Mouse (Mus musculus) myocyte (in vitro differentiated cells): ENCODE measurements at regions not wholly inside any gene's neighbourhood (a gene's known extent, or its start where the extent isn't known, plus 50 kb on each side); places are given as distances from the start of the nearest gene placed in this dataset.
"Not testable (repeated sequence)": the region's sequence is repeated elsewhere in the genome, so short reads cannot be mapped to it uniquely, and the experiment has no call there.

Experiments used
- H3K27me3 ChIP-seq: one replicate; pipeline ENCODE4 v1.6.1; 2011; ENCODE audit not compliant: control insufficient read depth, insufficient read depth, insufficient read length
- H3K36me3 ChIP-seq: one replicate; pipeline ENCODE4 v1.6.1; 2011; ENCODE audit not compliant: control insufficient read depth, insufficient read depth
- H3K4me2 ChIP-seq: one replicate; pipeline ENCODE4 v1.6.1; 2011; ENCODE audit warnings: low read depth, control low read depth
- H3K4me3 ChIP-seq: one replicate; pipeline ENCODE4 v1.5.1; 2011; ENCODE audit warnings: mild to moderate bottlenecking, control low read depth, moderate library complexity
- H3K79me2 ChIP-seq: one replicate; pipeline ENCODE4 v1.6.1; 2011; ENCODE audit not compliant: control insufficient read depth, insufficient read depth
- H3ac ChIP-seq: one replicate; pipeline ENCODE4 v1.6.1; 2011; ENCODE audit not compliant: control insufficient read depth, insufficient read length
- CEBPB ChIP-seq: IDR thresholded peaks from 2 replicates; pipeline ENCODE4 v1.6.1; 2011; ENCODE audit warnings: mild to moderate bottlenecking, moderate library complexity; ENCODE audit not compliant: poor library complexity, insufficient read depth, severe bottlenecking
- E2F4 ChIP-seq: IDR thresholded peaks from one replicate; pipeline ENCODE4 v1.6.1; 2011; ENCODE audit warnings: mild to moderate bottlenecking, control low read depth, moderate library complexity; ENCODE audit not compliant: insufficient read depth
- MAX ChIP-seq: IDR thresholded peaks from one replicate; pipeline ENCODE4 v1.6.1; 2011; ENCODE audit warnings: low read depth, mild to moderate bottlenecking, control low read depth
- MYOD1 ChIP-seq, 3 experiments: IDR thresholded peaks; one replicate each; pipeline ENCODE4 v1.6.1; 2011; ENCODE audit warnings: control low read depth in 2 of 3, low read depth in 2 of 3, mild to moderate bottlenecking in 2 of 3, moderate library complexity in 1 of 3; ENCODE audit not compliant: insufficient read length in 2 of 3, control insufficient read depth in 1 of 3
- MYOG ChIP-seq, 3 experiments: IDR thresholded peaks; one replicate each; pipeline ENCODE4 v1.6.1; 2011; ENCODE audit warnings: control low read depth in 2 of 3, low read depth in 2 of 3, mild to moderate bottlenecking in 2 of 3; ENCODE audit not compliant: insufficient read length in 2 of 3, control insufficient read depth in 1 of 3, insufficient read depth in 1 of 3
- POLR2A ChIP-seq: IDR thresholded peaks from one replicate; pipeline ENCODE4 v1.6.1; 2011; ENCODE audit warnings: low read depth, mild to moderate bottlenecking, control low read depth, moderate library complexity; ENCODE audit not compliant: insufficient read length
- POLR2AphosphoS2 ChIP-seq: IDR thresholded peaks from one replicate; pipeline ENCODE4 v1.6.1; 2011; ENCODE audit warnings: low read depth, control low read depth; ENCODE audit not compliant: insufficient read length
- REST ChIP-seq: IDR thresholded peaks from one replicate; pipeline ENCODE4 v1.6.1; 2011; ENCODE audit warnings: mild to moderate bottlenecking, control low read depth, moderate library complexity; ENCODE audit not compliant: insufficient read depth, insufficient read length
- SRF ChIP-seq: IDR thresholded peaks from one replicate; pipeline ENCODE4 v1.6.1; 2011; ENCODE audit warnings: low read depth; ENCODE audit not compliant: control insufficient read depth, insufficient read length
- TCF12 ChIP-seq: IDR thresholded peaks from one replicate; pipeline ENCODE4 v1.6.1; 2011; ENCODE audit warnings: mild to moderate bottlenecking, control low read depth; ENCODE audit not compliant: poor library complexity, insufficient read depth, severe bottlenecking
- TCF3 ChIP-seq: IDR thresholded peaks from one replicate; pipeline ENCODE4 v1.6.1; 2011; ENCODE audit warnings: low read depth, control low read depth; ENCODE audit not compliant: insufficient read length
- USF1 ChIP-seq: IDR thresholded peaks from one replicate; pipeline ENCODE4 v1.6.1; 2011; ENCODE audit warnings: low read depth, mild to moderate bottlenecking, control low read depth, moderate library complexity

GRCm38 (mm10) chrX:94857501-94857900 is 133.1 kb downstream of the Zxdb start:
- Histone ChIP-seq H3K36me3 (no peaks in the 10 kb centered on the region), H3K4me2 (no peak overlapping the region), H3ac (no peak overlapping the region), H3K79me2 (no peaks in the 10 kb centered on the region), H3K4me3 (no peak overlapping the region), H3K27me3 (no peaks in the 10 kb centered on the region)
- TF ChIP-seq SRF, result no peak
- no peak for TF ChIP-seq POLR2AphosphoS2
- no peak for TF ChIP-seq CEBPB
- TF ChIP-seq POLR2A, result no peak
- TF ChIP-seq TCF12, result no peak
- TF ChIP-seq TCF3, result no peak
- no peak for TF ChIP-seq MYOG (IDR thresholded peaks at IDR 0.05; ENCODE audit: control insufficient read depth in 1 of 3, insufficient read depth in 1 of 3, insufficient read length in 2 of 3, low read depth in 2 of 3)
- TF ChIP-seq MAX, result no peak
- no peak for TF ChIP-seq E2F4
- TF ChIP-seq REST, result no peak
- TF ChIP-seq MYOD1 (IDR thresholded peaks at IDR 0.05; ENCODE audit: control insufficient read depth in 1 of 3, insufficient read length in 2 of 3, low read depth in 2 of 3), result no peak
- no peak for TF ChIP-seq USF1

GRCm38 (mm10) chrX:94857954-94858353 is 133.6 kb downstream of the Zxdb start:
- no peak for TF ChIP-seq POLR2A
- TF ChIP-seq TCF12, result no peak
- no peak for TF ChIP-seq REST
- no peak for TF ChIP-seq POLR2AphosphoS2
- TF ChIP-seq MYOG (IDR thresholded peaks at IDR 0.05; ENCODE audit: control insufficient read depth in 1 of 3, insufficient read depth in 1 of 3, insufficient read length in 2 of 3, low read depth in 2 of 3), result no peak
- TF ChIP-seq SRF, result no peak
- no peak for TF ChIP-seq E2F4
- TF ChIP-seq MYOD1 (IDR thresholded peaks at IDR 0.05; ENCODE audit: control insufficient read depth in 1 of 3, insufficient read length in 2 of 3, low read depth in 2 of 3), result no peak
- TF ChIP-seq MAX, result no peak
- no peaks in the 10 kb centered on the region for H3K36me3 ChIP-seq
- H3K27me3 ChIP-seq, result no peaks in the 10 kb centered on the region
- H3K4me3 ChIP-seq, result no peak overlapping the region
- H3ac ChIP-seq, result no peak overlapping the region
- no peaks in the 10 kb centered on the region for H3K79me2 ChIP-seq
- no peak overlapping the region for H3K4me2 ChIP-seq

- H3K36me3 ChIP-seq, result no peaks in the 10 kb centered on the region
- no peak overlapping the region for H3K4me3 ChIP-seq
- no peaks in the 10 kb centered on the region for H3K79me2 ChIP-seq
- H3ac ChIP-seq, result no peak overlapping the region
- H3K27me3 ChIP-seq, result no peaks in the 10 kb centered on the region
- TF ChIP-seq SRF, result no peak
- TF ChIP-seq MYOG (IDR thresholded peaks at IDR 0.05; ENCODE audit: control insufficient read depth in 1 of 3, insufficient read depth in 1 of 3, insufficient read length in 2 of 3, low read depth in 2 of 3), result no peak
- TF ChIP-seq REST, result no peak
- TF ChIP-seq TCF12, result no peak
- no peak for TF ChIP-seq USF1
- no peak for TF ChIP-seq E2F4
- TF ChIP-seq POLR2A, result no peak
- no peak for TF ChIP-seq POLR2AphosphoS2
- TF ChIP-seq TCF3, result no peak
- TF ChIP-seq MAX, result no peak
- TF ChIP-seq CEBPB, result no peak
- TF ChIP-seq MYOD1 (IDR thresholded peaks at IDR 0.05; ENCODE audit: control insufficient read depth in 1 of 3, insufficient read length in 2 of 3, low read depth in 2 of 3), result no peak
- H3K4me2 ChIP-seq, result no peak overlapping the region
Observed at GRCm38 (mm10) chrX:94863123-94863522, 138.8 kb downstream of the Zxdb start.

GRCm38 (mm10) chrX:94865531-94866502 is 141.4 kb downstream of the Zxdb start:
- Histone ChIP-seq H3K4me2 (peak overlapping the region; percentile 64), H3K36me3 (no peaks in the 10 kb centered on the region), H3ac (no peak overlapping the region), H3K27me3 (no peaks in the 10 kb centered on the region), H3K4me3 (peak overlapping the region; percentile 3), H3K79me2 (no peaks in the 10 kb centered on the region)
- TF ChIP-seq REST (no peak), TCF12 (no peak), SRF (no peak), MYOD1 (IDR thresholded peaks at IDR 0.05; ENCODE audit: control insufficient read depth in 1 of 3, insufficient read length in 2 of 3, low read depth in 2 of 3) (peak in 2 of 3 experiments; percentile 13 to 64), POLR2AphosphoS2 (no peak), MYOG (IDR thresholded peaks at IDR 0.05; ENCODE audit: control insufficient read depth in 1 of 3, insufficient read depth in 1 of 3, insufficient read length in 2 of 3, low read depth in 2 of 3) (peak in 2 of 3 experiments; percentile 42 to 65), E2F4 (no peak), TCF3 (no peak), CEBPB (no peak), MAX (no peak), USF1 (no peak), POLR2A (peak; percentile 18)

GRCm38 (mm10) chrX:94883547-94883946 is 142.9 kb downstream of the Spin4 start:
- not testable (repeated sequence) for H3K4me2 ChIP-seq, H3K79me2 ChIP-seq, H3K36me3 ChIP-seq, H3K4me3 ChIP-seq, H3ac ChIP-seq, H3K27me3 ChIP-seq
